Mouse (Mus musculus) heart, embryonic 16.5 days (tissue): ENCODE measurements around the gene Tsen34. TPM values are rescaled to one million over a fixed set of nuclear protein-coding genes. Genes with fewer than 3 reads are reported as not detected.

Experiments
- microRNA-seq: library from miRNA; unstranded; fragments of <30 nt; microRNA quantifications from one replicate; pipeline ENCODE4, GENCODE M21; 2017
- polyA plus RNA-seq: library from polyadenylated mRNA; unstranded; fragments of >200 nt; fragmentation: Nextera tagmentation; extraction: Ambion mirVana; gene quantifications from 2 replicates; pipeline ENCODE4 v1.2.1, GENCODE M21; 2015

The Tsen34 gene
- polyA plus RNA-seq, 1 experiment from 2014 or later = 207 TPM

Small RNA genes lying within 50 kb of the gene (microRNA-seq; reads per million reads assigned to microRNA genes)
- gene Mir3572 = 0.59 reads per million

Other genes with a start within 250 kb of the Tsen34 start
- not detected in 2 replicates for gene Tarm1, start 190.2 kb upstream of the Tsen34 start, polyA plus RNA-seq
- 0.27 TPM in 1 of 2 replicates, not detected in the other for gene Oscar, start 76.7 kb upstream of the Tsen34 start, polyA plus RNA-seq
- gene Ndufa3, start 75.5 kb upstream of the Tsen34 start, polyA plus RNA-seq = 644 and 753 TPM in 2 replicates
- 15.6 and 17.0 TPM in 2 replicates for gene Tfpt, start 62.9 kb upstream of the Tsen34 start, polyA plus RNA-seq
- 60.8 and 62.2 TPM in 2 replicates for gene Prpf31, start 62.9 kb upstream of the Tsen34 start, polyA plus RNA-seq
- gene Cnot3, start 47.6 kb upstream of the Tsen34 start, polyA plus RNA-seq = 29.9 and 32.9 TPM in 2 replicates
- 20.5 and 22.3 TPM in 2 replicates for gene Leng1, start 27.0 kb upstream of the Tsen34 start, polyA plus RNA-seq
- 7.0 and 7.3 TPM in 2 replicates for gene Tmc4, start 15.3 kb upstream of the Tsen34 start, polyA plus RNA-seq
- gene Mboat7, start 660 bp downstream of the Tsen34 start, polyA plus RNA-seq = 35.8 and 37.8 TPM in 2 replicates
- 814 and 845 TPM in 2 replicates for gene Rps9, start 11.1 kb downstream of the Tsen34 start, polyA plus RNA-seq
- gene Pirb, start 27.5 kb downstream of the Tsen34 start, polyA plus RNA-seq = 0.76 and 1.3 TPM in 2 replicates
- not detected in 2 replicates for gene Gm15448, start 132.8 kb downstream of the Tsen34 start, polyA plus RNA-seq
- 0.30 and 0.32 TPM in 2 replicates for gene Pira2, start 152.2 kb downstream of the Tsen34 start, polyA plus RNA-seq
- 0.24 and 0.28 TPM in 2 replicates for gene Gm14548, start 205.3 kb downstream of the Tsen34 start, polyA plus RNA-seq
- gene Lilra6, start 222.6 kb downstream of the Tsen34 start, polyA plus RNA-seq = 0.24 and 0.33 TPM in 2 replicates